Mouse (Mus musculus): ENCODE results near the gene Elmsan1. TPM values are rescaled to one million over a fixed set of nuclear protein-coding genes. Genes with fewer than 3 reads are reported as not detected.

Gene Elmsan1
- polyA plus RNA-seq, 1 experiment = 7.4 TPM

DNA sequence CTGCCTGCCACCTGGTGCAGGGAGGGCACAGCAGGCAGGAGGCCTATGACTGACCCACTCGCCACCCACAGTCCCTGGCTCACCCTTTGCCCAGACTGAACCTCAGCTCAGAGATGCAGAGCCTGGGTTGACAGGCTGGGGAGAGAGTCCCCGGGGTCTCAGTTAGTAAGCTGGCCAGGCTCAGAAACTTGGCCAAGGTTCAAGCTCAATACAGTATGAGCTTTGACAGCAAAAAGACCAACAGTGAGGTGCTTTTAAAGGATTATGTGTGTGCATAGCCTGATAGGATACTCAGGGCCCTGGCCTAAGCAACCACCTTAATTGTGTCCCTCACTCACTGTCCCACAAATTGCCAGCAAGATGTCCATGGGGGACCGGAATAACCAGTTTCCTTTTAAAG, 38.6 kb downstream of the Elmsan1 start:
- H3K36me3 ChIP-seq (ENCODE audit: control insufficient read depth, insufficient read depth, low read length) = no peaks in the 10 kb centered on the region
- no peak overlapping the region for H3K27ac ChIP-seq (ENCODE audit: insufficient read depth, low read depth, low read length)
- peak; percentile 44 for DNase-seq
- WGBS = 34% methylated on average over 3 of the region's 3 CpGs
- no peak overlapping the region for H3K4me3 ChIP-seq (ENCODE audit: insufficient read depth, low read depth, low read length)
- peaks cover 47% of the 10 kb centered on the region for H3K4me1 ChIP-seq (ENCODE audit: control insufficient read depth, insufficient read depth, low read length)
- TF ChIP-seq POLR2A (IDR thresholded peaks at IDR 0.05; ENCODE audit: low read depth, low read length) (no peak), CTCF (conservative IDR thresholded peaks at IDR 0.05; ENCODE audit: insufficient read depth, insufficient read length, low read depth, low read length) (no peak)
- H3K27me3 ChIP-seq (replicated peaks; ENCODE audit: control insufficient read depth, insufficient read depth, low read length) = no peaks in the 10 kb centered on the region

DNA sequence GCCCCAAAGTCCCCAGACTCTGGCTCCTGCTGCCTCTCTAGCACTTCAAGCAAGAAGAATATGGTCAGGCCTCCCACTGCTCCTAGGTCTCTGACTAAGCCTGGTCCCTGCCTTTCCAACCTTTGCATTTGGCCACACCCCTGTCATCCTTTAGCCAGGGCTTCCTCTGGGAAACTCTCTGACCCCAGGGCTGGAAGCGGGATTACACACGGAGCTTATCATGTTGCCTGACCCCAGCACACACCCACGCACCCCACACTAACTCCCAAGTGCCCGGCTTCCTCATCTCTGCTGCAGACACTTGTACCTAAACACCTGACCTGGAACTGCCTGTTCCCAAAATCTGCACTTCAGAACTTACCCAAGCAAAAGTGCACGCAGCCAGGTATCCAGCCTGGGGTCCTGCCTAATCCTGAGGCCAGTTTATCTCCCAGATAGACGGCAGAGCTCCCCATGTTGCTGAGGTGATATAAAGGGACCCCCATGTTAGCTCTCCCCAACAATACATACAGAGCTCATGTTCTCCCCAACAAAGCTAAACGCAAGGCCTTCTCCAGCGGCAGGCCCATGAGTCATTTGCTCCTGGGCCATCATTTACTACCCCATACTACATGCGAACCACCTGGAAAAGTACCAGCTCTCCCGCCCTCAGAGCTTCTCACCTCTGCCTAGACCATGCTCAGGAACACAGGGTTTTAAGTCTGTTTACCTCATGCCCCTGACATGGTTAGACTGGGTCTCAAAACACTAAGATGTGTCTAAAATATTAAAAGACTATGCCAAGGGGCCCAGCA, 39.8 kb downstream of the Elmsan1 start:
- no peak for DNase-seq
- Histone ChIP-seq H3K4me3 (ENCODE audit: insufficient read depth, low read depth, low read length) (no peak overlapping the region), H3K36me3 (ENCODE audit: control insufficient read depth, insufficient read depth, low read length) (no peaks in the 10 kb centered on the region), H3K4me1 (ENCODE audit: control insufficient read depth, insufficient read depth, low read length) (peaks cover 53% of the 10 kb centered on the region), H3K27me3 (replicated peaks; ENCODE audit: control insufficient read depth, insufficient read depth, low read length) (no peaks in the 10 kb centered on the region), H3K27ac (ENCODE audit: insufficient read depth, low read depth, low read length) (no peak overlapping the region)
- whole genome bisulfite sequencing = 55% methylated on average over 10 of the region's 10 CpGs
- TF ChIP-seq POLR2A (IDR thresholded peaks at IDR 0.05; ENCODE audit: low read depth, low read length) (no peak), CTCF (conservative IDR thresholded peaks at IDR 0.05; ENCODE audit: insufficient read depth, insufficient read length, low read depth, low read length) (no peak)

- no peak for DNase-seq
- Histone ChIP-seq H3K4me1 (ENCODE audit: control insufficient read depth, insufficient read depth, low read length) (peaks cover 61% of the 10 kb centered on the region), H3K27ac (ENCODE audit: insufficient read depth, low read depth, low read length) (no peak overlapping the region), H3K27me3 (replicated peaks; ENCODE audit: control insufficient read depth, insufficient read depth, low read length) (no peaks in the 10 kb centered on the region), H3K36me3 (ENCODE audit: control insufficient read depth, insufficient read depth, low read length) (peaks cover 1% of the 10 kb centered on the region; the same call in 1 of the 2 replicates), H3K4me3 (ENCODE audit: insufficient read depth, low read depth, low read length) (no peak overlapping the region)
- WGBS = 74% methylated on average over 1 of the region's 1 CpGs
- TF ChIP-seq CTCF (conservative IDR thresholded peaks at IDR 0.05; ENCODE audit: insufficient read depth, insufficient read length, low read depth, low read length) (no peak), POLR2A (IDR thresholded peaks at IDR 0.05; ENCODE audit: low read depth, low read length) (no peak)
These were observed 40.6 kb downstream of the Elmsan1 start for GRCm38 (mm10) chr12:84178052-84178451.

- H3K27me3 ChIP-seq (replicated peaks; ENCODE audit: control insufficient read depth, insufficient read depth, low read length) = no peaks in the 10 kb centered on the region
- no peak for DNase-seq
- WGBS = 57% methylated on average over 6 of the region's 6 CpGs
- H3K4me3 ChIP-seq (ENCODE audit: insufficient read depth, low read depth, low read length) = no peak overlapping the region
- no peak for TF ChIP-seq POLR2A (IDR thresholded peaks at IDR 0.05; ENCODE audit: low read depth, low read length)
- TF ChIP-seq CTCF (conservative IDR thresholded peaks at IDR 0.05; ENCODE audit: insufficient read depth, insufficient read length, low read depth, low read length) = no peak
- peaks cover 1% of the 10 kb centered on the region for H3K36me3 ChIP-seq (ENCODE audit: control insufficient read depth, insufficient read depth, low read length)
- H3K4me1 ChIP-seq (ENCODE audit: control insufficient read depth, insufficient read depth, low read length) = peaks cover 63% of the 10 kb centered on the region
- H3K27ac ChIP-seq (ENCODE audit: insufficient read depth, low read depth, low read length) = peak overlapping the region; percentile 92
These were observed 41.6 kb downstream of the Elmsan1 start for GRCm38 (mm10) chr12:84176886-84177765.

- Histone ChIP-seq H3K4me1 (ENCODE audit: control insufficient read depth, insufficient read depth, low read length) (peaks cover 56% of the 10 kb centered on the region), H3K27me3 (replicated peaks; ENCODE audit: control insufficient read depth, insufficient read depth, low read length) (no peaks in the 10 kb centered on the region), H3K4me3 (ENCODE audit: insufficient read depth, low read depth, low read length) (peak overlapping the region; percentile 43), H3K36me3 (ENCODE audit: control insufficient read depth, insufficient read depth, low read length) (peaks cover 1% of the 10 kb centered on the region), H3K27ac (ENCODE audit: insufficient read depth, low read depth, low read length) (peak overlapping the region; percentile 92)
- 13% methylated on average over 13 of the region's 13 CpGs for WGBS
- TF ChIP-seq POLR2A (IDR thresholded peaks at IDR 0.05; ENCODE audit: low read depth, low read length) (no peak), CTCF (conservative IDR thresholded peaks at IDR 0.05; ENCODE audit: insufficient read depth, insufficient read length, low read depth, low read length) (no peak)
- DNase-seq = peak; percentile 69
These were observed 42.4 kb downstream of the Elmsan1 start for GRCm38 (mm10) chr12:84176126-84176769.

DNA sequence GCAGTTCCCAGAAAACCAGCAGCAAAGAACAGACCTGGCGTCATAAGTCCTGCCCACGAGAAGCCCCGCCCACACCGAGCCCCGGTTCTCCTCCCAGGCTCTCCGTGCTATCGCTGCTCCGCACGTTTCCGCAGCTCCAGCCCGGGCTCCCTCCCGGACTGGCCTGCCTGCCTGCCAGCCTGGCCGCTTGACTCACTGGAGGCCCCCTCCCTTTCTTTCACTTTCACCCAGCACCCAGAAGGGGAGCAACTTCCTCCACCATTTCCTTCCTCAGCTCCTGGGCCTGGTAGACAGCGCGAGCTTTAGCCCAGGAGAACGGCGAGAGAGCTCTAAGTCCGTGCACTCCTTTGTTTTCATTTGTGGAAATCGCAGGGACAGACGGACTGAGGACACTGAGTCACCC, 43.0 kb downstream of the Elmsan1 start:
- TF ChIP-seq POLR2A (IDR thresholded peaks at IDR 0.05; ENCODE audit: low read depth, low read length) (no peak), CTCF (conservative IDR thresholded peaks at IDR 0.05; ENCODE audit: insufficient read depth, insufficient read length, low read depth, low read length) (0 out of 2 replicates have a peak, but pooled peaks have one; percentile 5)
- Histone ChIP-seq H3K27me3 (replicated peaks; ENCODE audit: control insufficient read depth, insufficient read depth, low read length) (no peaks in the 10 kb centered on the region), H3K36me3 (ENCODE audit: control insufficient read depth, insufficient read depth, low read length) (peaks cover 1% of the 10 kb centered on the region), H3K27ac (ENCODE audit: insufficient read depth, low read depth, low read length) (peak overlapping the region; percentile 92), H3K4me3 (ENCODE audit: insufficient read depth, low read depth, low read length) (peak overlapping the region; percentile 43), H3K4me1 (ENCODE audit: control insufficient read depth, insufficient read depth, low read length) (peaks cover 50% of the 10 kb centered on the region)
- DNase-seq = peak; percentile 96
- WGBS = 0% methylated on average over 20 of the region's 20 CpGs

All from kidney, adult 2 months (tissue).